Mouse (Mus musculus): ENCODE measurements around the gene Wdr44. TPM values are rescaled to one million over a fixed set of nuclear protein-coding genes. Genes with fewer than 3 reads are reported as not detected.
A peak's percentile ranks its signal among the peaks of the same experiment; 100 is the strongest.

Gene Wdr44
- polyA plus RNA-seq, 1 experiment from 2014 or later, result 6.4 TPM

DNA sequence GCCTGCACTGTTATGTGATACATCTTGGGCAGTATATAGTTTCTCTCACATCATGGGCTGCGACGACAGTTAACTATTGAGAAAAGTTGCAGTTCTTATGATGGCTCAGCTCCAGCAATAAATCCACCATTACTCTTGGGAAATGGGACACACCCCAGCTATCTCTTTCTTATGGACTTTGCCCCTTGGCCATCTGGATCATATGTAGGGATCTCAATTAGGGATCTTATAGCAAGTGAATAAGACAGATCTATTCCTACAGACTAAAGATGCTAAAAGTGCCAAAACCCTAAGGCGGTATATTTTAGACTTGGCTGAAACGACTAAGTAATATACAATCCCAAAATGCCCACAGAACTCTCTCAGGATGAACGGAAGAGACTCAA, 522 bp upstream of the Wdr44 start:
- WGBS, result 28% methylated on average over 5 of the region's 5 CpGs

DNA sequence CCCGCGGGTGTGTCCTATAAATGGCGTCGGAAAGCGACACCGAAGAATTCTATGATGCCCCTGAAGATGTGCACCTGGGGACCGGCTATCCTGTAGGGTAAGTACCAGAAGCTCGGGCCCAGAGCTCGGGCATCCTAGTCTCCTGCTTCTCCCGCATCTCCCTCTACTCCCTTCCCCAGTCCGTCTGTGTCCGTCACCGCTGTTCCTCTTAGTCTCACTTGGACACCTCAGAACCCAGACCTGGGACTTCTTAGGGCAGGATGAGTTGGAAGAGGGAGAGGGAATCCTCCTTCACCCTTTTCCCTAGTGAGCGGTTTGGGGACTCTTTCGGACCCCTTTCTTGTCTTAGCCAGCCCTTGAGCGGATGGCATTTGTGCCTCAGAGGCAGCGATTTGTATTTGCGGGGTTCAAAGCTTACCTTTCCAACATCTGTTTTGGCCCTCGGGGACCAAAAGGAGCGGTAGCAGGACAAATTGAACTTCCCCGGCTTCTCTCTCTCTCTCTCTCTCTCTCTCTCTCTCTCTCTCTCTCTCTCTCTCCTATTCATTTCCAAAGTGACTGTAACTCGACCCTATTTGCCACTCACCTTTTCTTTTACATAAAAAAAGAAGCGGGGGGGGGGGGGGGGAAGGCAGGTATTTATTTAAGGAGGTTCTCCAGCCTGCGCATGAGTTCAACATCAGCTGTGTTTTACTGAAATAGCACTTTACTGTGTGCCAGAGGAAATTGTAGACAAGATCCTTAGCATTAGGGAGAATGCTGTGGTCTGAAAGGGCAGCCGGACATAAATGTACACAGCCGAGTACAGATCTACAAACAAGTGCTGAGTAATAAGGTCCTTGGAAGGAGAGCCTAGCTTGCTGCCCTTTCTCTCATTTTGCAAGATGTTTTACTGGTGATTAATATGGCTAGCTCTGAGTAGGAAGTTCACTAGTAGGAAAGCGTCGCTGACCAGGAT, 871 bp downstream of the Wdr44 start:
- Histone ChIP-seq H3K36me3 (ENCODE audit: insufficient read depth, low read length) (no peaks in the 10 kb centered on the region), H3K4me2 (ENCODE audit: low read length) (peak overlapping the region; percentile 59), H3K27me3 (ENCODE audit: insufficient read depth, low read length) (no peaks in the 10 kb centered on the region), H3K9me3 (replicated peaks; ENCODE audit: low read length) (no peaks in the 10 kb centered on the region), H3K4me1 (replicated peaks; ENCODE audit: insufficient read depth, low read length) (no peaks in the 10 kb centered on the region), H3K27ac (peak overlapping the region; percentile 86), H3K4me3 (replicated peaks; ENCODE audit: low read depth, low read length) (peak overlapping the region; percentile 59), H3K9ac (ENCODE audit: low read depth, low read length) (peak overlapping the region; percentile 67)
- TF ChIP-seq CTCF (IDR thresholded peaks at IDR 0.05; ENCODE audit: low read depth), result no peak
- peak; percentile 19 for DNase-seq (ENCODE audit: low spot score)
- WGBS, result 22% methylated on average over 27 of the region's 28 CpGs
- ATAC-seq (replicated peaks; ENCODE audit: low FRiP score, low read depth), result no peak

More for the DNA sequence above, 522 bp upstream of the Wdr44 start:
- Histone ChIP-seq H3K4me3 (replicated peaks; ENCODE audit: low read depth, low read length) (peak overlapping the region; percentile 59; the same call in 1 of the 2 replicates), H3K9me3 (replicated peaks; ENCODE audit: low read length) (no peaks in the 10 kb centered on the region), H3K4me1 (replicated peaks; ENCODE audit: insufficient read depth, low read length) (no peaks in the 10 kb centered on the region), H3K27me3 (ENCODE audit: insufficient read depth, low read length) (no peaks in the 10 kb centered on the region), H3K9ac (ENCODE audit: low read depth, low read length) (no peak overlapping the region), H3K27ac (no peak overlapping the region), H3K4me2 (ENCODE audit: low read length) (peak overlapping the region; percentile 50), H3K36me3 (ENCODE audit: insufficient read depth, low read length) (no peaks in the 10 kb centered on the region)
- TF ChIP-seq CTCF (IDR thresholded peaks at IDR 0.05; ENCODE audit: low read depth), result no peak
- ATAC-seq (replicated peaks; ENCODE audit: low FRiP score, low read depth), result peak; percentile 26; the same call in 1 of the 2 replicates
- DNase-seq (ENCODE audit: low spot score), result peak; percentile 2

DNA sequence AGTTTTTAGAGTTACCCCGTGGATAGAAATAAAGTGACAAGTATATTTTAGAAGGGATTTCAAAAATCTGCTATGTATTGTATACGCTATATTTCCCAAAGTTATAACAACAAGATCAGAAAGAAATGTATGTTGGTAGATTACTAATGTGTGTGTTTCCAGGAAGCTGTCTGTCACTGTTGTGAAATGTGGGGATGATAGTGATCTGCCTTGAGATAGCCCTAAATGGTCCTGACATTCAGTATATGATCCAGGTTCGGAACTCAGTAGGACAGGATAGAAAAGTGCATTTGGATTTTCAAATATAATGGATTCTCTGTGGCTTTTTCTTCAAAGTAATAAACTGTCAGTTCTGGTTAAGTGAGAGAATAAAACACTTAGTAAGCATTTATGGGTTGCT, 1.7 kb downstream of the Wdr44 start:
- Histone ChIP-seq H3K4me2 (ENCODE audit: low read length) (peak overlapping the region; percentile 59; the same call in 1 of the 2 replicates), H3K27me3 (ENCODE audit: insufficient read depth, low read length) (no peaks in the 10 kb centered on the region), H3K9me3 (replicated peaks; ENCODE audit: low read length) (no peaks in the 10 kb centered on the region), H3K4me3 (replicated peaks; ENCODE audit: low read depth, low read length) (no peak overlapping the region), H3K36me3 (ENCODE audit: insufficient read depth, low read length) (no peaks in the 10 kb centered on the region), H3K27ac (no peak overlapping the region), H3K4me1 (replicated peaks; ENCODE audit: insufficient read depth, low read length) (no peaks in the 10 kb centered on the region), H3K9ac (ENCODE audit: low read depth, low read length) (no peak overlapping the region)
- TF ChIP-seq CTCF (IDR thresholded peaks at IDR 0.05; ENCODE audit: low read depth), result no peak
- DNase-seq (ENCODE audit: low spot score) (no peak), ATAC-seq (replicated peaks; ENCODE audit: low FRiP score, low read depth) (no peak)
- 68% methylated on average over 3 of the region's 3 CpGs for WGBS

DNA sequence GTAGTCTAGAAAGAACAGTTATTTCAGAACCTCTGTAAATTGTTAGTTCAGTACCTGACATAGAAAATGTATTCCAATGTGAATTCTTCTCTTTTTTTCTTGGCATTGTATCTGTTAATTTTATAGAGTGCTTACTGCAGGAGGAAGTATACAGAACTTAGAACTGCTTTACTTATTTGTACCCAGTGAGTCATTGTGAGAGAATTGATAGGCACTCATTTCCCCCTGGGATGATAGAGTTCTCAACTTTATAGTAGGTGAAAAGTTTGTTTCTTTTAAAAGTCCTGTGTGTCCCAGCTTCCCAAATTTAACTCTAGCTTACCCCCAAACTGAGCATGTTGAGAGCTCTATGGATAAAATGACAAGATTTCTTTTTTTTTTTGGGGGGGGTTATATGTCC, 2.3 kb downstream of the Wdr44 start:
- Histone ChIP-seq H3K27ac (no peak overlapping the region), H3K9me3 (replicated peaks; ENCODE audit: low read length) (no peaks in the 10 kb centered on the region), H3K4me1 (replicated peaks; ENCODE audit: insufficient read depth, low read length) (no peaks in the 10 kb centered on the region), H3K4me2 (ENCODE audit: low read length) (no peak overlapping the region), H3K9ac (ENCODE audit: low read depth, low read length) (no peak overlapping the region), H3K36me3 (ENCODE audit: insufficient read depth, low read length) (no peaks in the 10 kb centered on the region), H3K4me3 (replicated peaks; ENCODE audit: low read depth, low read length) (no peak overlapping the region), H3K27me3 (ENCODE audit: insufficient read depth, low read length) (no peaks in the 10 kb centered on the region)
- DNase-seq (ENCODE audit: low spot score) (no peak), ATAC-seq (replicated peaks; ENCODE audit: low FRiP score, low read depth) (no peak)
- TF ChIP-seq CTCF (IDR thresholded peaks at IDR 0.05; ENCODE audit: low read depth), result no peak

DNA sequence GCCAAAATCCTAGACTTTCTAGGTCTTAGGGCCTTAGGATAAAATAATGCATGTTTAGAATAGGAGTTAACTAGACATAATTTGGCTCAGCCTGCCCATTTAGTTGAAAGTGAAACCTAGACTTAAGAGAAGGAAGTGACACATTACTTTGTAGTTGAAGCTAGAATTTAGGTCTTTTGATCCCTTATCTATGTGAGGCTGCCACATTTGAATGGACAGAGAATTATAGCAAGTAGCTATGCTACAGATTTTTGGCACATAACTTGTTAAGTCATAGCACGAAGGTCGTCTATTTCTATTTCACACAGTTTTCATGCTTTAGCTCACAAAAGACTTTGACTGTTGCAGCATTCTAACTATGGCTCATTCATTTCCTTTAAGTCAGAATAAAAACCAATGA, 4.5 kb downstream of the Wdr44 start:
- no peak for ATAC-seq (replicated peaks; ENCODE audit: low FRiP score, low read depth)
- Histone ChIP-seq H3K9me3 (replicated peaks; ENCODE audit: low read length) (no peaks in the 10 kb centered on the region), H3K27ac (no peak overlapping the region), H3K4me3 (replicated peaks; ENCODE audit: low read depth, low read length) (no peak overlapping the region), H3K36me3 (ENCODE audit: insufficient read depth, low read length) (no peaks in the 10 kb centered on the region), H3K4me1 (replicated peaks; ENCODE audit: insufficient read depth, low read length) (no peaks in the 10 kb centered on the region), H3K27me3 (ENCODE audit: insufficient read depth, low read length) (no peaks in the 10 kb centered on the region), H3K9ac (ENCODE audit: low read depth, low read length) (no peak overlapping the region), H3K4me2 (ENCODE audit: low read length) (no peak overlapping the region)
- no peak for TF ChIP-seq CTCF (IDR thresholded peaks at IDR 0.05; ENCODE audit: low read depth)
- DNase-seq (ENCODE audit: low spot score), result no peak
- 84% methylated on average over 2 of the region's 2 CpGs for WGBS

DNA sequence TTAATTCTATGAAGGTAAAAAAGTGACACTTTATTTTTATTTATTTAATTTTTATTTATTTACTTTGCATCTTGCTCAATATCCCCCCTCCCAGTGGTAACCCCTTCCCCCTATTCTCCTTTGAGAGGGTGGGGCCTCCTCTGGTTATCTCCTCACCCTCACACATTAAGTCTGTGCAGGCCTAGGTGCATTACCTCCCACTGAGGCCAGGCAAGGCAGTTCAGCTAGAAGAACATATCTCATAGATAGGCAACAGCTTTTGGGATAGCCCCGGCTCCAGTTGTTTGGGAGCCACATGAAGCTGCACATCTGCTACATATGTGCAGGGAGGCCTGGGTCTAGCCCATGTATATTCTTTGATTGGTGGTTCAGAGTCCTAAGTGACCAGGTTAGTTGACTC, 6.2 kb downstream of the Wdr44 start:
- Histone ChIP-seq H3K4me2 (ENCODE audit: low read length) (no peak overlapping the region), H3K27ac (no peak overlapping the region), H3K27me3 (ENCODE audit: insufficient read depth, low read length) (no peaks in the 10 kb centered on the region), H3K9me3 (replicated peaks; ENCODE audit: low read length) (no peaks in the 10 kb centered on the region), H3K36me3 (ENCODE audit: insufficient read depth, low read length) (no peaks in the 10 kb centered on the region), H3K4me3 (replicated peaks; ENCODE audit: low read depth, low read length) (no peak overlapping the region), H3K4me1 (replicated peaks; ENCODE audit: insufficient read depth, low read length) (no peaks in the 10 kb centered on the region), H3K9ac (ENCODE audit: low read depth, low read length) (no peak overlapping the region)
- WGBS, result 84% methylated on average over 1 of the region's 1 CpGs
- no peak for ATAC-seq (replicated peaks; ENCODE audit: low FRiP score, low read depth)
- DNase-seq (ENCODE audit: low spot score), result no peak
- TF ChIP-seq CTCF (IDR thresholded peaks at IDR 0.05; ENCODE audit: low read depth), result no peak
